Mouse (Mus musculus): ENCODE measurements around the gene Emilin2. TPM values are rescaled to one million over a fixed set of nuclear protein-coding genes. Genes with fewer than 3 reads are reported as not detected.

The Emilin2 gene
- total RNA-seq, 1 experiment from 2014 or later = 9.4 TPM

Other genes starting within 250 kb of the Emilin2 start
- 32.6 and 43.0 TPM in 2 replicates for gene Lpin2, start 129.4 kb downstream of the Emilin2 start, total RNA-seq (2021)
- gene Gm4707, start 147.9 kb upstream of the Emilin2 start, total RNA-seq (2021) = 2.8 and 3.1 TPM in 2 replicates
- 42.5 and 44.5 TPM in 2 replicates for gene Smchd1, start 163.4 kb upstream of the Emilin2 start, total RNA-seq (2021)
- 9.2 and 9.4 TPM in 2 replicates for gene Ndc80, start 214.9 kb upstream of the Emilin2 start, total RNA-seq (2021)
- 0.59 and 1.1 TPM in 2 replicates for gene Spdya, start 240.1 kb upstream of the Emilin2 start, total RNA-seq (2021)

Measured in adrenal gland, postnatal 14 days (tissue).